Mouse (Mus musculus) lung, embryonic 14.5 days (tissue): Measurements from ENCODE around the gene Srm. TPM values are rescaled to one million over a fixed set of nuclear protein-coding genes. Genes with fewer than 3 reads are reported as not detected.

Experiments
- ATAC-seq: fragments of 200-750 bp; cut with Nextera tagmentation; 2 replicates; pipeline ENCODE4 v1.8.0; 2017; ENCODE audit warnings: mild to moderate bottlenecking, moderate TSS enrichment, moderate library complexity; ENCODE audit not compliant: insufficient read depth
- DNase-seq: peaks from one replicate; pipeline ENCODE4 v3.0.0-alpha.2; 2015
- H3K27ac ChIP-seq: fragments of 300-500 bp; sonication (generic); 2 replicates; pipeline ENCODE4 v1.5.1; 2014; ENCODE audit warnings: low read depth, mild to moderate bottlenecking, moderate library complexity
- H3K27me3 ChIP-seq: fragments of 300-500 bp; sonication (generic); 2 replicates; pipeline ENCODE4 v1.6.1; 2014; ENCODE audit warnings: low read length, control low read depth; ENCODE audit not compliant: insufficient read depth
- H3K36me3 ChIP-seq: fragments of 300-500 bp; sonication (generic); 2 replicates; pipeline ENCODE4 v1.6.1; 2014; ENCODE audit warnings: control low read depth; ENCODE audit not compliant: insufficient read depth
- H3K4me1 ChIP-seq: fragments of 300-500 bp; sonication (generic); 2 replicates; pipeline ENCODE4 v1.6.1; 2014; ENCODE audit warnings: antibody characterized with exemption, control low read depth; ENCODE audit not compliant: insufficient read depth
- H3K4me2 ChIP-seq: fragments of 300-500 bp; sonication (generic); 2 replicates; pipeline ENCODE4 v1.6.1; 2014; ENCODE audit warnings: mild to moderate bottlenecking
- H3K4me3 ChIP-seq: fragments of 300-500 bp; sonication (generic); 2 replicates; pipeline ENCODE4 v1.5.1; 2014; ENCODE audit warnings: low read depth, low read length
- H3K9ac ChIP-seq: fragments of 300-500 bp; sonication (generic); 2 replicates; pipeline ENCODE4 v1.6.1; 2014
- H3K9me3 ChIP-seq: fragments of 300-500 bp; sonication (generic); 2 replicates; pipeline ENCODE4 v1.6.1; 2016; ENCODE audit warnings: low read depth, low read length, control low read depth
- CTCF ChIP-seq: IDR thresholded peaks from 2 replicates; pipeline ENCODE4 v1.5.1; 2016; ENCODE audit warnings: antibody characterized with exemption, low read depth
- WGBS: fragments of 180-500 bp; shearing (Covaris S2); extraction: QIAGEN DNeasy Blood & Tissue Kit; methylation state at CpG from one replicate; pipeline ENCODE4 v1.1.7; 2014; 5-methylcytosine and 5-hydroxymethylcytosine counted together
- polyA plus RNA-seq: library from polyadenylated mRNA; unstranded; fragments of >200 nt; fragmentation: Nextera tagmentation; extraction: Ambion mirVana; gene quantifications from 2 replicates; pipeline ENCODE4 v1.2.1, GENCODE M21; 2014

Srm gene
- polyA plus RNA-seq, 1 experiment from 2014 or later, result 279 TPM

- Histone ChIP-seq H3K36me3 (peaks cover 99% of the 10 kb centered on the region), H3K27me3 (no peaks in the 10 kb centered on the region), H3K4me1 (no peaks in the 10 kb centered on the region), H3K4me3 (no peak overlapping the region), H3K4me2 (no peak overlapping the region), H3K9me3 (no peaks in the 10 kb centered on the region), H3K27ac (no peak overlapping the region), H3K9ac (no peak overlapping the region)
- no peak for ATAC-seq
- WGBS, result 94% methylated on average over 9 of the region's 9 CpGs
- TF ChIP-seq CTCF, result no peak
- DNase-seq, result no peak
These were observed 20.5 kb upstream of the Srm start for GRCm38 (mm10) chr4:148570693-148571295.

- ATAC-seq, result no peak
- peaks cover 99% of the 10 kb centered on the region for H3K36me3 ChIP-seq
- TF ChIP-seq CTCF, result no peak
- no peak overlapping the region for H3K4me3 ChIP-seq
- no peak overlapping the region for H3K27ac ChIP-seq
- no peak for DNase-seq
- WGBS, result 86% methylated on average over 7 of the region's 7 CpGs
- H3K4me1 ChIP-seq, result no peaks in the 10 kb centered on the region
- H3K27me3 ChIP-seq, result no peaks in the 10 kb centered on the region
- no peak overlapping the region for H3K4me2 ChIP-seq
- H3K9me3 ChIP-seq, result no peaks in the 10 kb centered on the region
- no peak overlapping the region for H3K9ac ChIP-seq
These were observed 18.1 kb upstream of the Srm start for GRCm38 (mm10) chr4:148573222-148573621.

- no peak for TF ChIP-seq CTCF
- H3K27me3 ChIP-seq, result no peaks in the 10 kb centered on the region
- H3K9ac ChIP-seq, result no peak overlapping the region
- no peak for ATAC-seq
- no peaks in the 10 kb centered on the region for H3K4me1 ChIP-seq
- no peak overlapping the region for H3K4me2 ChIP-seq
- H3K36me3 ChIP-seq, result peaks cover 75% of the 10 kb centered on the region
- no peak for DNase-seq
- 86% methylated on average over 9 of the region's 9 CpGs for WGBS
- H3K27ac ChIP-seq, result no peak overlapping the region
- H3K9me3 ChIP-seq, result no peaks in the 10 kb centered on the region
- no peak overlapping the region for H3K4me3 ChIP-seq
These were observed 10.5 kb upstream of the Srm start for GRCm38 (mm10) chr4:148580765-148581164.

GRCm38 (mm10) chr4:148581422-148581821, 9.9 kb upstream of the Srm start:
- Histone ChIP-seq H3K4me1 (no peaks in the 10 kb centered on the region), H3K9me3 (no peaks in the 10 kb centered on the region), H3K4me3 (no peak overlapping the region), H3K9ac (no peak overlapping the region), H3K36me3 (peaks cover 68% of the 10 kb centered on the region), H3K27ac (no peak overlapping the region), H3K4me2 (no peak overlapping the region), H3K27me3 (no peaks in the 10 kb centered on the region)
- no peak for TF ChIP-seq CTCF
- ATAC-seq (no peak), DNase-seq (no peak)
- WGBS, result 80% methylated on average over 5 of the region's 5 CpGs

DNA sequence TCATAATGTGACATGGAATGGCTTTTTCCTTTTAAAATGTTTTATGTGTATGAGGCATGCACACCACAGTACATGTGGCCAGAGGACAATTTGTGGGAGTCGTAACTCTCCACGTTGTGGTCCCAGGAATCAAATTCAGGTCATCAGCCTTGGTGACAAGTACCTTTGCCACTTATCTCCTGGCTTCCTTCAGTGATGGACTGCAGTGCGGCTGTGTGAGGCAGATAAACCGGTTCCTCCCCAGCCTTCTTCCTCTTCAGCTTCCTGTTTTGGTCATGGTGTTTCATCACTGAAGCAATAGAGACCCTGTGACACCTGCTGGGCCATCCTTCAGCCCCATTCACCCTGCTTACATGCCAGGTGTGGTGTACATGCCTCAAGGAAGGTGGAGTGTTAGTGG, 8.0 kb upstream of the Srm start:
- no peaks in the 10 kb centered on the region for H3K4me1 ChIP-seq
- TF ChIP-seq CTCF, result no peak
- no peak overlapping the region for H3K4me2 ChIP-seq
- no peak for DNase-seq
- no peak overlapping the region for H3K27ac ChIP-seq
- H3K36me3 ChIP-seq, result peaks cover 50% of the 10 kb centered on the region
- no peaks in the 10 kb centered on the region for H3K9me3 ChIP-seq
- 55% methylated on average over 4 of the region's 4 CpGs for WGBS
- H3K9ac ChIP-seq, result no peak overlapping the region
- H3K27me3 ChIP-seq, result no peaks in the 10 kb centered on the region
- H3K4me3 ChIP-seq, result no peak overlapping the region
- no peak for ATAC-seq

DNA sequence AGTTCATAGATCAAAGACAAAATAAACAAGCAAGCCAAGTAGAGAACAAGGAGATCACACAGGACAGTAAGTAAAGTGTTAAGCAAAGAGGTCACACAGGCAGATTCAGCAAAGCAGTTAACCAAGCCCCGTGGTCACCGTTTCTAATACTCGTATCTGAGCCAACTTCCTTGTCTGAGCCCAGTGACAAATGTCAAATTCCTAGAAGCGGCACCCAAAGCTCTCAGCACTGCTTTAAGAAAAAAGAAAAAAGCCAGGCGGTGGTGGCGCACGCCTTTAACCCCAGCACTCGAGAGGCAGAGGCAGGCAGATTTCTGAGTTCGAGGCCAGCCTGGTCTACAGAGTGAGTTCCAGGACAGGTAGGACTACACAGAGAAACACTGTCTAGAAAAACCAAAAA, 4.7 kb upstream of the Srm start:
- Histone ChIP-seq H3K9me3 (no peaks in the 10 kb centered on the region), H3K27ac (no peak overlapping the region), H3K4me2 (no peak overlapping the region), H3K4me3 (no peak overlapping the region), H3K27me3 (no peaks in the 10 kb centered on the region), H3K9ac (no peak overlapping the region), H3K4me1 (no peaks in the 10 kb centered on the region), H3K36me3 (peaks cover 17% of the 10 kb centered on the region)
- ATAC-seq (no peak), DNase-seq (no peak)
- 61% methylated on average over 9 of the region's 9 CpGs for WGBS
- TF ChIP-seq CTCF, result no peak

- Histone ChIP-seq H3K4me3 (no peak overlapping the region), H3K4me2 (no peak overlapping the region), H3K4me1 (0 out of 2 replicates have a peak, but pooled peaks cover 4% of the 10 kb centered on the region), H3K27ac (no peak overlapping the region), H3K9ac (no peak overlapping the region), H3K36me3 (peaks cover 11% of the 10 kb centered on the region), H3K27me3 (no peaks in the 10 kb centered on the region), H3K9me3 (no peaks in the 10 kb centered on the region)
- no peak for TF ChIP-seq CTCF
- DNase-seq, result peak; percentile 46
- ATAC-seq, result no peak
- WGBS, result 62% methylated on average over 9 of the region's 9 CpGs
These were observed 2.5 kb upstream of the Srm start for GRCm38 (mm10) chr4:148588793-148589192.
